Mouse (Mus musculus) hindbrain, embryonic 12.5 days (tissue): ENCODE results near the gene Gstz1. TPM values are rescaled to one million over a fixed set of nuclear protein-coding genes. Genes with fewer than 3 reads are reported as not detected.
A peak's percentile ranks its signal among the peaks of the same experiment; 100 is the strongest.
"Not testable (repeated sequence)": the region's sequence is repeated elsewhere in the genome, so short reads cannot be mapped to it uniquely, and the experiment has no call there.

Experiments
- ATAC-seq: fragments of 200-750 bp; cut with Nextera tagmentation; 2 replicates; pipeline ENCODE4 v1.8.0; 2017; ENCODE audit warnings: moderate TSS enrichment; ENCODE audit not compliant: low FRiP score
- H3K27ac ChIP-seq: fragments of 300-500 bp; sonication (generic); 2 replicates; pipeline ENCODE4 v1.5.1; 2016; ENCODE audit warnings: mild to moderate bottlenecking
- H3K27me3 ChIP-seq: fragments of 300-500 bp; sonication (generic); 2 replicates; pipeline ENCODE4 v1.6.1; 2016; ENCODE audit warnings: mild to moderate bottlenecking
- H3K36me3 ChIP-seq: fragments of 300-500 bp; sonication (generic); 2 replicates; pipeline ENCODE4 v1.6.1; 2016; ENCODE audit warnings: mild to moderate bottlenecking
- H3K4me1 ChIP-seq: fragments of 300-500 bp; sonication (generic); 2 replicates; pipeline ENCODE4 v1.6.1; 2016
- H3K4me2 ChIP-seq: fragments of 300-500 bp; sonication (generic); replicated peaks from 2 replicates; pipeline ENCODE4 v1.6.1; 2016; ENCODE audit warnings: mild to moderate bottlenecking
- H3K4me3 ChIP-seq: fragments of 300-500 bp; sonication (generic); 2 replicates; pipeline ENCODE4 v1.5.1; 2016; ENCODE audit warnings: mild to moderate bottlenecking
- H3K9ac ChIP-seq: fragments of 300-500 bp; sonication (generic); 2 replicates; pipeline ENCODE4 v1.6.1; 2016; ENCODE audit warnings: mild to moderate bottlenecking, moderate library complexity
- H3K9me3 ChIP-seq: fragments of 300-500 bp; sonication (generic); replicated peaks from 2 replicates; pipeline ENCODE4 v1.6.1; 2016; ENCODE audit warnings: mild to moderate bottlenecking
- WGBS: fragments of 180-500 bp; shearing (Covaris S2); methylation state at CpG from one replicate; pipeline ENCODE4 v1.1.7; 2016; 5-methylcytosine and 5-hydroxymethylcytosine counted together
- polyA plus RNA-seq: library from polyadenylated mRNA; unstranded; fragments of >200 nt; fragmentation: Nextera tagmentation; extraction: Ambion mirVana; gene quantifications from 2 replicates; pipeline ENCODE4 v1.2.1, GENCODE M21; 2016

Gene Gstz1
- polyA plus RNA-seq, 1 experiment from 2014 or later: 24.6 TPM

DNA sequence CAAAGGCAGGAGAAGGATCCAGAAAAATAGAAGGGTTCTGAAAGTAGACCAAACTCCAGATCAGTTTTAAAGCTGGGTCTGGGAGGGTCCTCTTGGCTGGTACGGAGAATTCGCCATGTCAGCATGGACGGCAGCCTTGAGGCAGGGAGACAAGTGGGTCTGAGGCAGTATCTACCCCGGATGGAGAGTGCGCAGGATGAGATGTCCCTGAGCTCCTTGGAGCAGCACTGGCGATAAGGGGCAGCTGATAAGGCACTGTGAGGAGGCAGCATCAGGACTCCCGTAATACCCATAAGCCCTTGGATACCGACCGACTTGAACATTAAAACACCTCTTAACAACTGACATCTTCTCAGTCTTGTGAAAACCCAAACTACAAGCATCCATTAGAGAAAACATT, 14.2 kb upstream of the Gstz1 start:
- Histone ChIP-seq H3K36me3 (peaks cover 34% of the 10 kb centered on the region; the same call in 1 of the 2 replicates), H3K4me3 (no peak overlapping the region), H3K9ac (no peak overlapping the region), H3K4me2 (no peak overlapping the region), H3K27me3 (no peaks in the 10 kb centered on the region), H3K4me1 (peaks cover 1% of the 10 kb centered on the region), H3K9me3 (no peaks in the 10 kb centered on the region), H3K27ac (no peak overlapping the region)
- 93% methylated on average over 9 of the region's 9 CpGs for WGBS
- no peak for ATAC-seq

- WGBS: 57% methylated on average over 15 of the region's 15 CpGs
- H3K4me3 ChIP-seq: no peak overlapping the region
- no peaks in the 10 kb centered on the region for H3K9me3 ChIP-seq
- peak overlapping the region; percentile 79 for H3K27ac ChIP-seq
- no peak overlapping the region for H3K4me2 ChIP-seq
- H3K27me3 ChIP-seq: no peaks in the 10 kb centered on the region
- ATAC-seq: peak; percentile 87
- H3K9ac ChIP-seq: no peak overlapping the region
- peaks cover 12% of the 10 kb centered on the region; the same call in 1 of the 2 replicates for H3K36me3 ChIP-seq
- H3K4me1 ChIP-seq: peaks cover 7% of the 10 kb centered on the region
Measured at GRCm38 (mm10) chr12:87137439-87138341, 9.3 kb upstream of the Gstz1 start.

DNA sequence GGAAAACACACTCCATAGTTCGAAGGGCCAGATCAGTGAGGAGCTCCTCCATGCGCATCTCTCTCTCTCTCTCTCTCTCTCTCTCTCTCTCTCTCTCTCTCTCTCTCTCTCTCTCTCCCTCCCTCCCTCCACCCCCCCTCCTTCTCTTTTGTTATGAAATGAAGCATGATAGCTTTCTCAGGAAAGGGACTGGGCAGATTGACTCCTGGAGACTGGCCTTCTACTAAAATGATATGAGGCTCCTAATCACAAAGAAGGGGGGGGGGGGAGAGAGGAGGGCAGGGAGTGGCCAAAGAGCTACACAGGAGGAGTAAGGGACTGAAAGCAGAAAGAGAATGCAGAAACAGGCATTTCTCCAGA, 8.6 kb upstream of the Gstz1 start:
- no peak overlapping the region for H3K9ac ChIP-seq
- H3K4me2 ChIP-seq: no peak overlapping the region
- H3K27ac ChIP-seq: peak overlapping the region; percentile 79

GRCm38 (mm10) chr12:87138768-87139167, 8.2 kb upstream of the Gstz1 start:
- Histone ChIP-seq H3K9ac (no peak overlapping the region), H3K27ac (peak overlapping the region; percentile 64), H3K36me3 (peaks cover 8% of the 10 kb centered on the region; the same call in 1 of the 2 replicates), H3K27me3 (no peaks in the 10 kb centered on the region), H3K4me2 (no peak overlapping the region), H3K4me3 (no peak overlapping the region), H3K4me1 (peaks cover 7% of the 10 kb centered on the region), H3K9me3 (no peaks in the 10 kb centered on the region)
- WGBS: 50% methylated on average over 2 of the region's 2 CpGs
- 0 out of 2 replicates have a peak, but pooled peaks have one; percentile 11 for ATAC-seq

More for the DNA sequence above, 8.6 kb upstream of the Gstz1 start:
- 46% methylated on average over 2 of the region's 2 CpGs for WGBS
- peaks cover 7% of the 10 kb centered on the region for H3K4me1 ChIP-seq
- H3K9me3 ChIP-seq: no peaks in the 10 kb centered on the region
- H3K4me3 ChIP-seq: no peak overlapping the region
- H3K36me3 ChIP-seq: peaks cover 11% of the 10 kb centered on the region; the same call in 1 of the 2 replicates
- no peaks in the 10 kb centered on the region for H3K27me3 ChIP-seq
- peak; percentile 76 for ATAC-seq

DNA sequence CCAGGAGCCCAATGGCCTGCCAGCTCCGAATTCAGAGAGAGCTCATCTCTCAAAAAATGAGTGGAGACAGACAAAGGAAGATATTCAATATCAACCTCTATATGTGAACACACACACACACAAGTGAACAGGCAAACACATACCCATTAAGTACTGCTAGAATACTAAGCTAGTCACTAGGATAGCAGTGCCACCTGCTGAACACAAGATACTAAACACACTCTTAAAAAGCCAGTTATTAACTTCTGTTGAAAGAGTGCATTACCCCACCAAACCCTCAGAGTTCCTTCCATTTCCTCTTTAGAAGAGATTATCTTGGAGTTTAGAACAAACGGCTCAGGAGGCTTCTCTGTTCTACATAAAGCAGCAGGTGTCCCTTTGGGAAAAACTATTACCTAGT, 4.8 kb upstream of the Gstz1 start:
- Histone ChIP-seq H3K9me3 (no peaks in the 10 kb centered on the region), H3K4me3 (no peak overlapping the region), H3K4me1 (peaks cover 14% of the 10 kb centered on the region), H3K27ac (no peak overlapping the region), H3K27me3 (no peaks in the 10 kb centered on the region), H3K36me3 (no peaks in the 10 kb centered on the region), H3K4me2 (no peak overlapping the region), H3K9ac (no peak overlapping the region)
- 79% methylated on average over 2 of the region's 2 CpGs for WGBS
- no peak for ATAC-seq

- peak within 1 kb of the TSS; percentile 87 for H3K4me3 ChIP-seq
- H3K27ac ChIP-seq: peak within 1 kb of the TSS; percentile 97
- H3K36me3 ChIP-seq: peaks cover 8% of the 10 kb centered on the region; the same call in 1 of the 2 replicates
- H3K4me1 ChIP-seq: peaks cover 14% of the 10 kb centered on the region
- H3K9me3 ChIP-seq: 0 out of 2 replicates have a peak, but pooled peaks cover 3% of the 10 kb centered on the region
- under 1% methylated on average over 61 of the region's 61 CpGs for WGBS
- H3K9ac ChIP-seq: peak within 1 kb of the TSS; percentile 76
- ATAC-seq: peak; percentile 97
- peak within 1 kb of the TSS; percentile 67 for H3K4me2 ChIP-seq
- H3K27me3 ChIP-seq: no peaks in the 10 kb centered on the region
Measured at GRCm38 (mm10) chr12:87147395-87148089, 577 bp downstream of the Gstz1 start, which contains the start of gene Pomt2. Gene Pomt2, minus strand, starts transcription at chr12:87147968.

DNA sequence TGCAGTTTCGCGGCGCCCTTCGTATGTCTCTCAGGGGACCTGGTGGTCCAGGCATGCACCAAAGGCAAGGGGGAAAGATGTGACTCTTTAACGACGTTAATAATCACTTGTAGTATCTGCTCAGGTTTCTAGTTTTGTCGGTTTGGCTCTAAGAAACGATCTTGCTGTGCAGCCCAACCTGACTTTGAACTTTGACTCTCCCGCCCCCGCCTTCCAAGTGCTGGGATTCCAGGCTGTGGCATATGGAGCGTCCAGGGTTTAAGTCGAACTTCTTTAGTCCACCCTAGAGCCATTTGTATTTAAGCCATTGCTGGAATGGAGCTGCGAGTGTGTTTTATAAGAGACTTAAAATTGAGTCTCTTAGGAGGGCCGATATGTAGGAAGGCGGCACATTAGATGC, 1.2 kb downstream of the Gstz1 start:
- Histone ChIP-seq H3K4me2 (peak overlapping the region; percentile 67), H3K27ac (peak overlapping the region; percentile 97), H3K9ac (peak overlapping the region; percentile 76), H3K4me1 (peaks cover 14% of the 10 kb centered on the region), H3K9me3 (0 out of 2 replicates have a peak, but pooled peaks cover 8% of the 10 kb centered on the region), H3K4me3 (peak overlapping the region; percentile 87), H3K27me3 (no peaks in the 10 kb centered on the region), H3K36me3 (peaks cover 8% of the 10 kb centered on the region; the same call in 1 of the 2 replicates)
- no peak for ATAC-seq
- WGBS: 16% methylated on average over 15 of the region's 15 CpGs

DNA sequence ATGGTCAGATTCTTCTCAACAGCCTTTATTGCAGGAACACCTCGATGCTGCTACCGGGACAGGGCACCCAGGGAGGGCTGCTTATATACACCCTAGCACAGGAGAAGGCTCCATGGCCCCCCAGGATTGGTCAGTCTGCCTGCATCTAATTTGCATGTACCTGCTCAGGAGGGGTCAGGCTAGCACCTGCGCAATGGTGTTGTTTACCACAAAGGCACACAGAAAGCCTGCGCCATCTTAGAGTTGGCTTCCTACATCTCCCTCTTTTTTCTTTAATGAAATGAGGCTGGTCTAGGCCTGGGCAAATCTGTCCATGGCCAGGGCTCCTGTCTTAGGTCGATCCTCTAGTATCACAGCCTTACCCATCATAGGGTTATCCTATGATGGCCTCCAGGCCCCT, 2.5 kb downstream of the Gstz1 start:
- ATAC-seq: no peak
- Histone ChIP-seq H3K9me3 (0 out of 2 replicates have a peak, but pooled peaks cover 8% of the 10 kb centered on the region), H3K27me3 (no peaks in the 10 kb centered on the region), H3K4me1 (peaks cover 14% of the 10 kb centered on the region), H3K36me3 (peaks cover 8% of the 10 kb centered on the region; the same call in 1 of the 2 replicates), H3K27ac (no peak overlapping the region), H3K4me2 (no peak overlapping the region), H3K9ac (no peak overlapping the region), H3K4me3 (no peak overlapping the region)
- 96% methylated on average over 5 of the region's 5 CpGs for WGBS

DNA sequence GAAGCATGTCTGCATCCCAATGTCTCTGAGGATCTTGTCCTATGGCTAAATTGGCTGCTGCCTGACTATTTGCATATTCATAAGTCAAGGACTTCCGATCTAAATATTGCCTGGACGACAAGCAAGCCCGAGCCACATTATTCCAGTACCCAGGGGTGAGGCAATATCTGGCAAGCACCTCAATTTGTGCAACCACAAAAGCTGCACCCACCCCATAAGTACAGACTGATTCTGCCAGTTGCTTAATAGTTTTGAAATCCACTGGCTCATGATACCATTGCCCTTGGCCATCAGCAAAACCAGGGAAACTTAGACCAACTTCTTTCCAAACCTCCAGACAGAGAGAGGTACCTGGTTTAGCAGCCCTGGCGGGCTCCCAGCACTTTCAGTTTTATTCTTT, 7.5 kb downstream of the Gstz1 start:
- H3K27ac ChIP-seq, H3K27me3 ChIP-seq, H3K4me3 ChIP-seq, ATAC-seq, H3K9ac ChIP-seq, H3K4me1 ChIP-seq, H3K9me3 ChIP-seq, H3K4me2 ChIP-seq: not testable (repeated sequence)
- WGBS: 90% methylated on average over 4 of the region's 4 CpGs
- H3K36me3 ChIP-seq: peaks cover 14% of the 10 kb centered on the region

- no peak overlapping the region for H3K9ac ChIP-seq
- 55% methylated on average over 4 of the region's 4 CpGs for WGBS
- no peak for ATAC-seq
Measured at GRCm38 (mm10) chr12:87157361-87157760, 10.4 kb downstream of the Gstz1 start.

GRCm38 (mm10) chr12:87158099-87158498, 11.1 kb downstream of the Gstz1 start:
- H3K9me3 ChIP-seq: no peaks in the 10 kb centered on the region
- no peaks in the 10 kb centered on the region for H3K4me1 ChIP-seq
- H3K4me2 ChIP-seq: no peak overlapping the region
- no peak for ATAC-seq
- no peaks in the 10 kb centered on the region for H3K27me3 ChIP-seq
- H3K36me3 ChIP-seq: peaks cover 13% of the 10 kb centered on the region; the same call in 1 of the 2 replicates
- H3K27ac ChIP-seq: no peak overlapping the region
- H3K9ac ChIP-seq: no peak overlapping the region
- WGBS: 78% methylated on average over 7 of the region's 7 CpGs
- H3K4me3 ChIP-seq: no peak overlapping the region

More at GRCm38 (mm10) chr12:87157361-87157760, 10.4 kb downstream of the Gstz1 start:
- Histone ChIP-seq H3K27me3 (no peaks in the 10 kb centered on the region), H3K4me1 (no peaks in the 10 kb centered on the region), H3K4me3 (no peak overlapping the region), H3K9me3 (0 out of 2 replicates have a peak, but pooled peaks cover 7% of the 10 kb centered on the region), H3K36me3 (peaks cover 13% of the 10 kb centered on the region; the same call in 1 of the 2 replicates), H3K27ac (no peak overlapping the region), H3K4me2 (no peak overlapping the region)

GRCm38 (mm10) chr12:87160310-87160709, 13.3 kb downstream of the Gstz1 start:
- no peaks in the 10 kb centered on the region for H3K9me3 ChIP-seq
- no peaks in the 10 kb centered on the region for H3K27me3 ChIP-seq
- peaks cover 27% of the 10 kb centered on the region for H3K36me3 ChIP-seq
- H3K4me2 ChIP-seq: no peak overlapping the region
- 83% methylated on average over 1 of the region's 1 CpGs for WGBS
- H3K4me3 ChIP-seq: no peak overlapping the region
- no peak overlapping the region for H3K27ac ChIP-seq
- no peak for ATAC-seq
- H3K9ac ChIP-seq: no peak overlapping the region
- no peaks in the 10 kb centered on the region for H3K4me1 ChIP-seq
